Mouse (Mus musculus): ENCODE data around the gene Zkscan2.

DNA sequence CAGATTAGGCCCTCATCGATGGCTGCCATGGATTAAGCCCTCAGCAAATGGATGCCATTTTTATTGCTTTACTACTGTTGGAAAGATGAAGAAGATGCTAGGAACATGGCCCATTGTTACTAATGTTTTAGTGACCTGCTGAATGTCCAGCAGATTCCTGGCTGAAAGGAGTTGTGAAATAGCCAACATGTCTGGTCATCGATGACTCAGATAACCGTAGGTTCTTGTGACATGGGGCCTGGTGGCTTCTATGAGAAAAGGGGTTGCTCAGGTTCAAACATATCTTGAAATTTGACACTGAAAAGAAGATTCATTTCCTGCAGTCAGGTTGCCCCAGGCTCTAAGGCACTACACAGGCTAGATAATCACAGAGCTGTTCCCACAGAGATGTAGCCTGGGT lies 45.2 kb downstream of the Zkscan2 start:
- TF ChIP-seq CTCF (IDR thresholded peaks at IDR 0.05; ENCODE audit: borderline replicate concordance, extremely low read depth, insufficient read depth, insufficient read length) (no peak), POLR2A (IDR thresholded peaks at IDR 0.05; ENCODE audit: borderline replicate concordance, extremely low read depth, insufficient read depth, insufficient read length, poor library complexity, severe bottlenecking) (no peak)

Data from brain, embryonic 14.5 days (tissue).